Mouse (Mus musculus) heart, postnatal 0 days (tissue): ENCODE measurements at regions not wholly inside any gene's neighbourhood (a gene's known extent, or its start where the extent isn't known, plus 50 kb on each side); places are given as distances from the start of the nearest gene placed in this dataset.

Experiments used
- CTCF ChIP-seq: IDR thresholded peaks from 2 replicates; pipeline ENCODE4 v1.5.1; 2016; ENCODE audit warnings: antibody characterized with exemption, control low read depth, low read depth
- EP300 ChIP-seq: IDR thresholded peaks from 2 replicates; pipeline ENCODE4 v1.6.1; 2016; ENCODE audit warnings: antibody characterized with exemption, low read depth

DNA sequence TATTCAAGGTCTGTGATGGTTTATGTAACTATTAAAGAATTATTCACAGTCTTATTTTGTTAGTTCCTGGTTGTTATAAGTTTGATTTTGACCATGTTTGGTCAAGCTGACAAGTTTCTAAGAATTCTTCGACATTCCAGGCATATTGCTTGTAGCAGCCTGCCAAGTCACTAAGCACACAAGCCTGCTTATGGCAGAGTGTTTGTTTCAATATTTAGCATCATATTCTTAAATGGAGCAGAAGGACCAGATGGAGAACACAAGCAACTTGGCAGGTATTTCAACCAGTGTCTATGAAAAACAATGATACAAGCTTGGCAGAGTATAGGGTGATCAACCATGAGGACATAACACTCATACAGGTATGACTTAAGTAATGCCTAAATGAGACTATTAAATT, 55.8 kb upstream of the Trim52 start:
- TF ChIP-seq CTCF (no peak), EP300 (no peak)
